Mouse (Mus musculus) left cerebral cortex, postnatal 36 days (tissue): ENCODE measurements around the gene Tmem26. TPM values are rescaled to one million over a fixed set of nuclear protein-coding genes. Genes with fewer than 3 reads are reported as not detected.

Experiments
- total RNA-seq, 2 experiments: library from RNA; stranded (reverse); gene quantifications; 2 replicates each; pipeline ENCODE4 v1.2.3; 2021

Gene Tmem26
- total RNA-seq, 2 experiments from 2014 or later: 0.10 to 0.34 TPM

Other genes starting within 250 kb of the Tmem26 start
- 1 to 10 TPM; 2.7 to 2.9 TPM for gene Cabcoco1, start 181.8 kb upstream of the Tmem26 start, total RNA-seq